Mouse (Mus musculus) midbrain, embryonic 13.5 days (tissue): Measurements from ENCODE around the gene Kcnj6. TPM values are rescaled to one million over a fixed set of nuclear protein-coding genes. Genes with fewer than 3 reads are reported as not detected.

Experiments
- ATAC-seq: fragments of 200-750 bp; cut with Nextera tagmentation; 2 replicates; pipeline ENCODE4 v1.8.0; 2017; ENCODE audit warnings: mild to moderate bottlenecking, moderate TSS enrichment, moderate library complexity
- H3K27ac ChIP-seq: fragments of 300-500 bp; sonication (generic); 2 replicates; pipeline ENCODE4 v1.5.1; 2015; ENCODE audit warnings: inconsistent platforms, mild to moderate bottlenecking, moderate library complexity
- H3K27me3 ChIP-seq: fragments of 300-500 bp; sonication (generic); 2 replicates; pipeline ENCODE4 v1.6.1; 2015; ENCODE audit warnings: mild to moderate bottlenecking, inconsistent platforms
- H3K36me3 ChIP-seq: fragments of 300-500 bp; sonication (generic); 2 replicates; pipeline ENCODE4 v1.6.1; 2015; ENCODE audit warnings: mild to moderate bottlenecking, inconsistent platforms
- H3K4me1 ChIP-seq: fragments of 300-500 bp; sonication (generic); replicated peaks from 2 replicates; pipeline ENCODE4 v1.6.1; 2015; ENCODE audit warnings: inconsistent platforms
- H3K4me2 ChIP-seq: fragments of 300-500 bp; sonication (generic); replicated peaks from 2 replicates; pipeline ENCODE4 v1.6.1; 2015; ENCODE audit warnings: moderate library complexity, mild to moderate bottlenecking, inconsistent platforms
- H3K4me3 ChIP-seq: fragments of 300-500 bp; sonication (generic); replicated peaks from 2 replicates; pipeline ENCODE4 v1.5.1; 2015; ENCODE audit warnings: mild to moderate bottlenecking, inconsistent platforms
- H3K9ac ChIP-seq: fragments of 300-500 bp; sonication (generic); replicated peaks from 2 replicates; pipeline ENCODE4 v1.6.1; 2015; ENCODE audit warnings: mild to moderate bottlenecking, inconsistent platforms
- H3K9me3 ChIP-seq: fragments of 300-500 bp; sonication (generic); 2 replicates; pipeline ENCODE4 v1.6.1; 2016; ENCODE audit warnings: mild to moderate bottlenecking, inconsistent platforms
- WGBS: fragments of 180-500 bp; shearing (Covaris S2); methylation state at CpG from one replicate; pipeline ENCODE4 v1.1.7; 2015; 5-methylcytosine and 5-hydroxymethylcytosine counted together
- polyA plus RNA-seq: library from polyadenylated mRNA; unstranded; fragments of >200 nt; fragmentation: Nextera tagmentation; extraction: Ambion mirVana; gene quantifications from 2 replicates; pipeline ENCODE4 v1.2.1, GENCODE M21; 2015

The Kcnj6 gene
- polyA plus RNA-seq, 1 experiment from 2014 or later = 2.8 TPM

DNA sequence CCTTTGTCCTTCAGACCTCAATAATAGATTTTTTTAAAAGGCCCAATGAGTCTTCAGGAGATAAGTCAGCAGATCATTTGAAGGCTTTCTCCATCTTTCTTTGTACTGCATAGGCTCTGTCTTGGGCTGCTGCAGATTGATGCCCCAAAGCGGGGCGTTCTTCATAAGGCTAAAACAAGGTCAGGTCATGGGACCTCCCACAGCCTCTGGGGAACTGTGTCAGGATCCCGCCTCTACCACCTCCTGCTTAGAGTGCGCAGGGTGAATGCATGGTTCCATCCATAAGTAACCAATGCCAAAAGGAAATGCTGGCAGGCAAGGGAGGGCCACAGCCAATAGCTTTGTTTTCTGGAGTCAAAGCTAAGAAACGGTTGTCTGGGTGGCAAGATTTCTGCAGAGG, 237.7 kb downstream of the Kcnj6 start:
- no peak for ATAC-seq
- no peak overlapping the region for H3K9ac ChIP-seq

DNA sequence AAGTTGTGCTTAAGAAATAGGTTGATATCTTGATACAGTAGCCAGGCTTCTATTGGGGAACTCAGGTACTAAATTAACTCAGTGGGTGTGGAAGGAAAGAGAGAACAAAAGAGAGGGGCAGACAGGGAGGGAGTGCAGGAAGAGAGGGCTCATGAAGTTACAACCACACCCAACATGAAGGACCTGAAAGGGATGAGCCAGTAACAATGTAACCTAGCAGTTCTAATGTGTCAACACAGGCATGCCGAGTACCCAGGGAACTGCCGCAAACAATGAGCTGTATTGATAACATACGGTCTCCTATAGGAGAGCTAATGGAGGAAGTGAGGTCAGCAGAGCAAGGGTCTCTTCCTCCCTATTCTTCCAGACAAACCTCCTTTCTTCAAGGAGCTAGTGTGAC, 238.9 kb downstream of the Kcnj6 start:
- H3K4me1 ChIP-seq = peaks cover 5% of the 10 kb centered on the region; the same call in 1 of the 2 replicates
- no peaks in the 10 kb centered on the region for H3K36me3 ChIP-seq
- H3K27me3 ChIP-seq = no peaks in the 10 kb centered on the region
- H3K4me2 ChIP-seq = no peak overlapping the region
- WGBS = 81% methylated on average over 3 of the region's 3 CpGs
- ATAC-seq = no peak
- H3K9me3 ChIP-seq = no peaks in the 10 kb centered on the region
- H3K4me3 ChIP-seq = no peak overlapping the region
- no peak overlapping the region for H3K9ac ChIP-seq
- no peak overlapping the region for H3K27ac ChIP-seq

More for the DNA sequence above, 237.7 kb downstream of the Kcnj6 start:
- no peaks in the 10 kb centered on the region for H3K9me3 ChIP-seq
- no peaks in the 10 kb centered on the region for H3K27me3 ChIP-seq
- no peak overlapping the region for H3K27ac ChIP-seq
- H3K36me3 ChIP-seq = no peaks in the 10 kb centered on the region
- WGBS = 59% methylated on average over 5 of the region's 5 CpGs
- 0 out of 2 replicates have a peak, but pooled peaks cover under 1% of the 10 kb centered on the region for H3K4me1 ChIP-seq
- H3K4me2 ChIP-seq = no peak overlapping the region
- no peak overlapping the region for H3K4me3 ChIP-seq

DNA sequence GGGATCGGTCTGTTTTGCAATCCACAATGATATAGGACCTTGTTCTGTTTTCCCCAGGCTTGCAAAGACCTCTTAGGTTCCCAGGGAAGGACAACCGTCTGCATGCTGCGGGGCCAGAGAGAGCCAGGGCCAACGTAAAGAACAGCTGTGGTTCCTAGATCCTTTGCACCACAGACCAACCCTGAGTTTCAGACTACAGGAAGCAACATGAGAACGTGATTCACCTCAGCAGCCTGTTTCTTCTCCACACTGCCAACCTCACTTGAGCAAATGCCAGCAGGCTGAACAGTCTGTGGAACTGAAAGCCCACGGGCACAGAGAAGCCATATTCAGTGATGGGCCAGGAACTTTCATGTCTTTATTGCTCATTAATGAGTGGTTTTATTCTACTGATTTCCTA, 241.1 kb downstream of the Kcnj6 start:
- no peak overlapping the region for H3K4me2 ChIP-seq
- H3K27ac ChIP-seq = no peak overlapping the region
- 82% methylated on average over 6 of the region's 6 CpGs for WGBS
- no peak for ATAC-seq
- no peak overlapping the region for H3K9ac ChIP-seq
- no peak overlapping the region for H3K4me3 ChIP-seq
- H3K9me3 ChIP-seq = no peaks in the 10 kb centered on the region
- no peaks in the 10 kb centered on the region for H3K27me3 ChIP-seq
- no peaks in the 10 kb centered on the region for H3K36me3 ChIP-seq
- H3K4me1 ChIP-seq = peaks cover 6% of the 10 kb centered on the region; the same call in 1 of the 2 replicates

DNA sequence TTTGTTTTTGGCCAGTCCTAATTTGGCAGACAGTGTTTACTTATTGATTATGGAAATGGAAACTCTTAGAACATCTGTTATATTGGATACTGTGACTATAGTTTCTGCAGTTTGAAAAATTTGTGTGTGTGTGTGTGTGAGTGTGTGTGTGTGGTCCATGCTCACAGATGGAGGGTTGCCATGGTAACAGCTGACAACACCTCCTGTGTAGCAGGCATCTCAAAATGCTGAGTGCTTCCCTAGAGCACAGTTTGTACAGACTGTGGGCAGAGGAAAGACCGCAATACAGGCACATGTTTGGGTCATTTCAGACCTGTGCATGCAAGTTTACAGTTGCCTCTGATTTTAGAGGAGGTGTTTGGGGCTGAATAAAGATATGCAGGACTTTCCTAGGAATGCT, 244.0 kb downstream of the Kcnj6 start:
- no peak for ATAC-seq

DNA sequence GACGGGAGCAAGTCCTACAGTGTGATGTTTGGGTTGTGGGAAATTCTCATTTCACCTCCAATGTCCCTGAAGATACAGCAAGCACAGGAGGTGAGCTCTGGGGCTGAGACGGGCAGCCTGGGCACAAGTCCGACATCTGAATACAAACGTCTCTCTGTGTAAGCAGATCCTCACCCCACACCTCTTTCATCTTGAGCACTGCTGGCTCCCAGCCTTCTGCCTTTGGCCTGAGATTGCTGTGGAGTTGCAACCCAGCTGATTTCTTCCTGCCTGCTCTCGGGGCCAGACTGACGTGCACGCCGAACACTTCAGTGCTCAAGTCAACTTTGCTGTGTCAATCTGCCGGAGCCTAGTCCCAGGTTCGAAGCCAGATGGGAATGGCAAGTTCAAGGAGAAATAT, 244.7 kb downstream of the Kcnj6 start:
- Histone ChIP-seq H3K4me3 (no peak overlapping the region), H3K36me3 (no peaks in the 10 kb centered on the region), H3K4me2 (no peak overlapping the region), H3K27me3 (no peaks in the 10 kb centered on the region), H3K4me1 (peaks cover 6% of the 10 kb centered on the region; the same call in 1 of the 2 replicates), H3K9me3 (no peaks in the 10 kb centered on the region), H3K9ac (no peak overlapping the region), H3K27ac (no peak overlapping the region)
- ATAC-seq = no peak
- WGBS = 66% methylated on average over 10 of the region's 10 CpGs

More for the DNA sequence above, 244.0 kb downstream of the Kcnj6 start:
- no peak overlapping the region for H3K9ac ChIP-seq
- H3K4me1 ChIP-seq = peaks cover 6% of the 10 kb centered on the region; the same call in 1 of the 2 replicates
- H3K27me3 ChIP-seq = no peaks in the 10 kb centered on the region
- H3K27ac ChIP-seq = no peak overlapping the region
- H3K4me2 ChIP-seq = no peak overlapping the region
- H3K9me3 ChIP-seq = no peaks in the 10 kb centered on the region
- H3K4me3 ChIP-seq = no peak overlapping the region
- WGBS = 67% methylated on average over 1 of the region's 1 CpGs
- H3K36me3 ChIP-seq = no peaks in the 10 kb centered on the region

DNA sequence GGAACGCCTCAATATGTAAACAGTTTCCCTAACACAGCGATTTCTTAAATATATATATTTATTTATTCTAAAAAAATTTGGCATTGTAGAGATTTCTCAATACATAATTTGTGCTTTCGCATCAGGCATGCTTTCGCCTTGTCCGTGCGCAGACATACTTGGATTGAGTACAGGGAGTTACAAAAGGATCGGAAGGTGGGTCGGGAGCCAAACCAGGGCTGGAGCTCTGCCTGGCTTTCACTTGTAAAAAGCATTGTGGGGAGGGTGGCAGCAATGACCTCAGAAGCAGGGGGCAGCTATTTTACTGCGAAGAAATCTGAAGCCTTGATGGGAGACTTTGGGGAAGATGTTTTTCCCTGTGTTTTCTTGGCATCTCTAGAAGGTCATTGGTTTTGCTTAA, 252.5 kb downstream of the Kcnj6 start:
- Histone ChIP-seq H3K9me3 (no peaks in the 10 kb centered on the region), H3K4me1 (0 out of 2 replicates have a peak, but pooled peaks cover 4% of the 10 kb centered on the region), H3K27me3 (no peaks in the 10 kb centered on the region), H3K4me2 (no peak overlapping the region), H3K36me3 (no peaks in the 10 kb centered on the region), H3K4me3 (no peak overlapping the region), H3K9ac (no peak overlapping the region), H3K27ac (no peak overlapping the region)
- ATAC-seq = no peak
- 79% methylated on average over 9 of the region's 9 CpGs for WGBS

DNA sequence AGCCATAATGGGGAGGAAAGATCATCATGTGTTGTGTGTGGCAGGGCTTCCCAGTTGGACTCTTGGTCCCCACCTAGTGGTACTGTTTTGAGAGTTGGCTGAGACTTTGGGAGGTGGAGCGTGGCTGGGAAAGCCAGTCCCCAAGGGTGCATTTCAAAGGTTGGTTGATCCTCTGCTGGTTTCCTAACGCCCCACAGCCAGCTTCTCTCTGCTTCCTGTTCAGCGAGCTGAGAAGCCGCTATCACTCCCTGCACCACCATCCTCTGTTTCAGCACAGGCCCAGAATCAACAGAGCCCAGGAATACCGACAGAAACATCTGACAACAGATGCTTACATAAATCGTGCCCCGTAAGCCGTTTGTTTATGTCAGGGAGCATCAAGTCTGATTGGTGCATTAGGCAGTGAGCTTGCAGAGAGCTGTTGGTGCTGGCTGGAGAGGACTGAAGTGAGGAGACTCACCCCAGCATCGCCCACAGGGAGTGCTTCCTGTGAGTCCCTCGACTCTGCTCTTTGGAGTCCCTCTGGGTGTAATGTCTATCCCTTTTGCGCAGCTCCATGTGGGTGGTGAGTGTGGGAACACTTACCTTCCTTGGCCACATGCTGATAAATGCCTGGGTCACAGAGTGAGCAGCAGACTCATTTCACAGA, 253.5 kb downstream of the Kcnj6 start:
- ATAC-seq = no peak
- no peak overlapping the region for H3K9ac ChIP-seq
- H3K4me3 ChIP-seq = peak overlapping the region; percentile 18
- H3K4me2 ChIP-seq = peak overlapping the region; percentile 35
- WGBS = 4% methylated on average over 11 of the region's 11 CpGs
- H3K4me1 ChIP-seq = 0 out of 2 replicates have a peak, but pooled peaks cover 4% of the 10 kb centered on the region
- H3K9me3 ChIP-seq = no peaks in the 10 kb centered on the region
- H3K27ac ChIP-seq = no peak overlapping the region
- no peaks in the 10 kb centered on the region for H3K27me3 ChIP-seq
- no peaks in the 10 kb centered on the region for H3K36me3 ChIP-seq

DNA sequence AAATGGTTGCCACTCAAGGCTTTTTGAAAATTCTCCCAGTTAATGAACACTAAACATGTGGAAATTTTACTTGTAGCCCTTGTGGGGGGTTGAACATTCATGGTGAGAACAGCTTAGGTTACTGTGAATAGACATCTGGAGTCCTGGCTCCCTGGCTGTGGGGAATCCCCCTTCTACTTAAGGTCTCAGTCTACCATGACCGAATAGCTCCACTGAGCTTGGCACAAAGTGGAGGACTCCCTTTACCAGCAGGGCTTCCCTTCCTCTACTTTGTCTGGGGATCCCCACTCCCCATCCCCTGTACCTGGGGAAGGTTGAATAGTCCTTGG, 260.2 kb downstream of the Kcnj6 start:
- Histone ChIP-seq H3K9ac (no peak overlapping the region), H3K4me3 (no peak overlapping the region), H3K4me2 (no peak overlapping the region), H3K9me3 (no peaks in the 10 kb centered on the region), H3K27ac (no peak overlapping the region), H3K27me3 (no peaks in the 10 kb centered on the region), H3K36me3 (no peaks in the 10 kb centered on the region), H3K4me1 (peaks cover 6% of the 10 kb centered on the region; the same call in 1 of the 2 replicates)
- WGBS = 95% methylated on average over 1 of the region's 1 CpGs
- no peak for ATAC-seq

DNA sequence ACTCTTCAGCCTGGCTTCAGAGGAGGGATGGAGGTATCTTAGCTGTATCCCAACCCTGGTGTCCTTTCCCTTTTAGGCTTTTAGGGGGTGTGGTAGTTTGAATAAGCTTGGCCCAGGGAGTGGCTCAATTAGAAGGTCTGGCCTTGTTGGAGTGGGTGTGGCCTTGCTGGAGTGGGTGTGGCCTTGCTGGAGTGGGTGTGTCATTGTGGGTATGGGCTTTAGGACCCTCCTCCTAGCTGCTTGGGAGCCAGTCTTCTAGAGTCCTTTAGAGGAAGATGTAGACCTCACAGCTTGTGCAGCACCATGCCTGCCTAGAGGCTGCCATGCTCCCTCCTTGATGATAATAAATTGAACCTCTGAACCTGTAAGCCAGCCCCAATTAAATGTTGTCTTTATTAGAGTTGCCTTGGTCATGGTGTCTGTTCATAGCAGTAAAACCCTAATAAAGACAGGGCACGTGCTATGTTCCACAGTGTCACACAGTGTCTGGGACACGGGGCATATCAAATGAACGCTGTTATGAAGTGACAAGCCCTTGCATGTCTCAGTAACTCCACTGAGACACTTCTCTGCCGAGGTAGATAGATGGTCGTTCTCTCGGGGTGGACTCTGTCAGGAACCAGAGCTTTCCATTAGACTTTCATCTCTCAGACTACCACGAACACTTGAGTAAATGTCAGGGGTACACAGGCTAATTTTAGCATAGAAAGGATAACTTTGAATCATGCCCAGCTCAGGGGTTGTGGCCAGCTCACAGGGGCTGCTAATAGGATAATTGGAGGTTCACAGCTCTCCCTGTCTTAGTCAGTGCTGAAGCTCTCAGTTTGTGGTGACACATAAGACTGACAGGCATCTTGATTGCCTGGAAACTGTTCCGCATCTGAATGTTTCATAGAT, 260.8 kb downstream of the Kcnj6 start:
- H3K36me3 ChIP-seq = no peaks in the 10 kb centered on the region
- no peak overlapping the region for H3K27ac ChIP-seq
- WGBS = 86% methylated on average over 8 of the region's 8 CpGs
- no peak overlapping the region for H3K4me2 ChIP-seq
- no peaks in the 10 kb centered on the region for H3K9me3 ChIP-seq
- no peak overlapping the region for H3K9ac ChIP-seq
- H3K27me3 ChIP-seq = no peaks in the 10 kb centered on the region
- no peak for ATAC-seq
- no peak overlapping the region for H3K4me3 ChIP-seq
- peaks cover 6% of the 10 kb centered on the region; the same call in 1 of the 2 replicates for H3K4me1 ChIP-seq

DNA sequence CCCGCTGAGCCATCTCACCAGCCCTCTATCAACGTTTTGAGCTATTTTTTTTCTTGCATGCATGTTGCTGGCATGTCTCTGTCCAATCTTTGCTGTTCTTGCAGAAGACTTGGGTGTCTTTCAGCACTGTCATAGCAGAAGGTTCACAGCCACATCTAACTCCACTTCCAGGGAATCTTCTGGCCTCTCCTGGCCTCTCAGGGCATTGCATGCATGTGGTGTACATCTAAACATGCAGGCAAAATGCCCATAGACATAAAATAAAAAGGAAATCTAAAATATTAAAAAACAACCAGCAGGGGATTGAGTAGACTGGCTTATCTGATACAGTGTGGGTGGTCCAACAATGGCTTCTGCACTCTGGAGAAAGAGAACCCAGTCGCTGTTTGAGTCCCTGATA, 262.0 kb downstream of the Kcnj6 start:
- no peak overlapping the region for H3K4me3 ChIP-seq
- 73% methylated on average over 3 of the region's 3 CpGs for WGBS
- no peak overlapping the region for H3K4me2 ChIP-seq
- no peak overlapping the region for H3K27ac ChIP-seq
- no peaks in the 10 kb centered on the region for H3K27me3 ChIP-seq
- ATAC-seq = no peak
- H3K36me3 ChIP-seq = no peaks in the 10 kb centered on the region
- H3K9ac ChIP-seq = no peak overlapping the region
- no peaks in the 10 kb centered on the region for H3K9me3 ChIP-seq
- H3K4me1 ChIP-seq = peaks cover 6% of the 10 kb centered on the region; the same call in 1 of the 2 replicates

DNA sequence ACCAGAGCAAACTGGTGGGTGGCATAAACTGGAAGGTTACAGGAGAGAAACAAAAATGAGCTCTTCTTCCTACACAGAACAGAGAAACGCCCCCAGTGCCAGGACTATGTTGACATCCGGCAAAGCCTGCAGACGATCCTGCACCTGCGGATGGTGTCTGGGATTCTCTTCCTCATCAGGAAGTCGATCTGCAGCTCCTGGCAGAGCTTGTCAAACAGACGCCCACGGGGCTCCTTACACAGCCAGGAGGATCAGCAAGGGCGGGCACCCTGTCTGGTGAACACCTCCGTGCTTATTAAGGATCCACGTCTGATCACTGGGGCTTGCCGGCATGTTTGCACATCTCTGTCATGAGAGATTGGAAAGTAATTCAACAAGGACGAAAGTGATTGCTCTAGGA, 266.5 kb downstream of the Kcnj6 start:
- H3K4me2 ChIP-seq = no peak overlapping the region
- H3K4me1 ChIP-seq = peaks cover 6% of the 10 kb centered on the region; the same call in 1 of the 2 replicates
- no peaks in the 10 kb centered on the region for H3K27me3 ChIP-seq
- ATAC-seq = no peak
- H3K36me3 ChIP-seq = no peaks in the 10 kb centered on the region
- no peaks in the 10 kb centered on the region for H3K9me3 ChIP-seq
- no peak overlapping the region for H3K9ac ChIP-seq
- H3K4me3 ChIP-seq = no peak overlapping the region
- H3K27ac ChIP-seq = no peak overlapping the region
- WGBS = 73% methylated on average over 12 of the region's 12 CpGs

DNA sequence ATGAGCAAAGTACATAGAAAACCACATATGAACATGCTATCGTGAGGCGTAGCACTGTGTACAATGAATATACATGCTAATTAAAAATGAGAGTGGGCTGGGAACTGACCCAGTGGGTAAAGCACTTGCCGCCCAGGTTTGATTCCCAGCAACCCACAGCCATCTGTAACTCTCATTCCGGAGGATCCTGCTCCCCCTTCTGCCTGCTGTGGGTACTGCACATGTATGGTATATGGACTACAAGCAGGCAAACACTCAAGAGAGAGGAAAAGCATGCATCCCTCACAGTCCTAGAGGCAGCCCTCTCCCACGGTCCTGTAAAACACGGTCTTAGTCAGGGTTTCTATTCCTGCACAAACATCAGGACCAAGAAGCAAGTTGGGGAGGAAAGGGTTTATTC, 268.3 kb downstream of the Kcnj6 start:
- H3K4me1 ChIP-seq = peaks cover 11% of the 10 kb centered on the region
- no peak overlapping the region for H3K9ac ChIP-seq
- no peaks in the 10 kb centered on the region for H3K27me3 ChIP-seq
- 88% methylated on average over 6 of the region's 6 CpGs for WGBS
- no peaks in the 10 kb centered on the region for H3K9me3 ChIP-seq
- H3K36me3 ChIP-seq = no peaks in the 10 kb centered on the region
- no peak overlapping the region for H3K4me2 ChIP-seq
- no peak overlapping the region for H3K4me3 ChIP-seq
- no peak overlapping the region for H3K27ac ChIP-seq
- no peak for ATAC-seq
